Mouse (Mus musculus) thymus, adult 2 months (tissue): ENCODE data around the gene Tnnt2. TPM values are rescaled to one million over a fixed set of nuclear protein-coding genes. Genes with fewer than 3 reads are reported as not detected.

Experiments
- DNase-seq: peaks from one replicate; pipeline ENCODE4 v3.0.0; 2021
- H3K27ac ChIP-seq: fragments of 200-500 bp; 2 replicates; pipeline ENCODE4 v1.5.1; 2012; ENCODE audit warnings: low read length, control low read depth; ENCODE audit not compliant: control insufficient read depth, insufficient read depth
- H3K27me3 ChIP-seq: fragments of 200-500 bp; 2 replicates; pipeline ENCODE4 v1.6.1; 2012; ENCODE audit warnings: mild to moderate bottlenecking, low read length, moderate library complexity, mixed read lengths; ENCODE audit not compliant: control insufficient read depth, insufficient read depth
- H3K36me3 ChIP-seq: fragments of 200-500 bp; 2 replicates; pipeline ENCODE4 v1.6.1; 2012; ENCODE audit warnings: mild to moderate bottlenecking, low read length, moderate library complexity; ENCODE audit not compliant: control insufficient read depth, insufficient read depth
- H3K4me1 ChIP-seq: fragments of 200-500 bp; replicated peaks from 2 replicates; pipeline ENCODE4 v1.6.1; 2012; ENCODE audit warnings: low read length; ENCODE audit not compliant: control insufficient read depth, insufficient read depth
- H3K4me3 ChIP-seq: fragments of 200-500 bp; 2 replicates; pipeline ENCODE4 v1.5.1; 2012; ENCODE audit warnings: mild to moderate bottlenecking, low read length, control low read depth, moderate library complexity; ENCODE audit not compliant: control insufficient read depth, insufficient read depth
- CTCF ChIP-seq: fragments of 200-500 bp; IDR thresholded peaks from 2 replicates; pipeline ENCODE4 v1.5.1; 2012; ENCODE audit warnings: mild to moderate bottlenecking, control low read depth, low read length, moderate library complexity, borderline replicate concordance; ENCODE audit not compliant: control insufficient read depth, poor library complexity, insufficient read depth; ENCODE audit errors: extremely low read depth
- POLR2A ChIP-seq: fragments of 200-500 bp; IDR thresholded peaks from 2 replicates; pipeline ENCODE4 v1.6.1; 2012; ENCODE audit warnings: mild to moderate bottlenecking, low read length, control low read depth, moderate library complexity; ENCODE audit not compliant: control insufficient read depth, poor library complexity, insufficient read depth; ENCODE audit errors: extremely low read depth
- WGBS: fragments of 180-500 bp; shearing (Covaris S2); methylation state at CpG from one replicate; pipeline ENCODE4 v1.1.7; 2018; 5-methylcytosine and 5-hydroxymethylcytosine counted together
- polyA plus RNA-seq: library from polyadenylated mRNA; depleted of rRNA; stranded (reverse); fragments of >200 nt; gene quantifications from 2 replicates; pipeline ENCODE4 v1.2.3, GENCODE M21; 2012; rRNA removed

The Tnnt2 gene
- polyA plus RNA-seq = 6.7 and 90.4 TPM in 2 replicates

DNA sequence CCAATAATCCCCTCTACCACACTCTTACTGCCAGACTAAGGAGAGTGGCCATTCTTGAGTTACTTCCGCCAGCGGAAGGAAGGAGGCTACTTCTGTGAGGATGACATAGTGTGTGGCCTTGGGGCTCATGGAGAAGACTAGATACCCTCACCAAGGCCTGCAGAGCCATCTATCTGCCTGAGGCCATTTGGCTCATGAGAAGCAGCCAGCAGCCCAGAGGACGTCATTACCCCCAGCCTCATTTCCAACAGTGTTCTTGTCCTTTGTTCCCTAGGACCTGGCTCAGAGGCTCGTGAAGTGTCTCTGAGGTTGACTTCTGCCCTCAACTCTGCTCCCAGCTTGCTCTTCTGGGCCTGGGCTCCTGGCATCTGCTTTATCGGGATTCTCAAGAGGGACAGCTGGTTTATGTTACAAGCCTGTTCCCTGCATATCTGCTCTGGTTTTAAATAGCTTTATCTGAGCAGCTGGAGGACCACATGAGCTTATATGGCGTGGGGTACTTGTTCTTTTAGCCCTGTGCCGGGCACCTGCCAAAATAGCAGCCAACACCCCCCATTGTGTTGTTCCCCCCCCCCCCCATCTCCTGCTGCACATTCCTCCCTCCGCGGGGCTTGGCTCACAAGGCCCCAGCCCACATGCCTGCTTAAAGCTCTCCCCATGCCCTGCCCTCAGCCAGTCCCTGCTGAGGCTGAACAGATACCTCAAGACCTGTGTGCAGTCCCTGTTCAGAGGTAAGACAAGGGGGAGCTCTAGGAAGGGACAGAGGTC lies at the start of gene Tnnt2:
TSS of gene Tnnt2 (plus strand) at position 639 of the 768 bp plus-strand sequence.
- TF ChIP-seq CTCF (no peak), POLR2A (no peak)
- H3K27ac ChIP-seq = no peak within 1 kb of the TSS
- H3K27me3 ChIP-seq = no peaks in the 10 kb centered on the region
- WGBS = 84% methylated on average over 9 of the region's 9 CpGs
- peaks cover 10% of the 10 kb centered on the region for H3K4me1 ChIP-seq
- no peak for DNase-seq
- H3K4me3 ChIP-seq = no peak within 1 kb of the TSS
- H3K36me3 ChIP-seq = no peaks in the 10 kb centered on the region

- DNase-seq = peak; percentile 81
- WGBS = 60% methylated on average over 3 of the region's 3 CpGs
- Histone ChIP-seq H3K27me3 (no peaks in the 10 kb centered on the region), H3K27ac (no peak overlapping the region), H3K4me3 (no peak overlapping the region), H3K36me3 (no peaks in the 10 kb centered on the region), H3K4me1 (peaks cover 6% of the 10 kb centered on the region)
- TF ChIP-seq CTCF (peak; percentile 24; the same call in 1 of the 2 replicates), POLR2A (no peak)
Observed at GRCm38 (mm10) chr1:135787799-135788198, 48.4 kb upstream of the Tnnt2 start.

- Histone ChIP-seq H3K4me1 (peaks cover 10% of the 10 kb centered on the region), H3K36me3 (no peaks in the 10 kb centered on the region), H3K27me3 (no peaks in the 10 kb centered on the region), H3K27ac (no peak overlapping the region), H3K4me3 (no peak overlapping the region)
- no peak for TF ChIP-seq CTCF
- no peak for TF ChIP-seq POLR2A
- 25% methylated on average over 10 of the region's 10 CpGs for WGBS
- peak; percentile 49 for DNase-seq
Observed at GRCm38 (mm10) chr1:135788708-135789107, 47.4 kb upstream of the Tnnt2 start.

- H3K36me3 ChIP-seq = no peaks in the 10 kb centered on the region
- peaks cover 21% of the 10 kb centered on the region for H3K4me1 ChIP-seq
- no peak overlapping the region for H3K4me3 ChIP-seq
- DNase-seq = peak; percentile 76
- TF ChIP-seq POLR2A (no peak), CTCF (no peak)
- H3K27me3 ChIP-seq = no peaks in the 10 kb centered on the region
- no peak overlapping the region for H3K27ac ChIP-seq
- WGBS = 25% methylated on average over 5 of the region's 5 CpGs
Observed at GRCm38 (mm10) chr1:135789815-135790214, 46.3 kb upstream of the Tnnt2 start.

DNA sequence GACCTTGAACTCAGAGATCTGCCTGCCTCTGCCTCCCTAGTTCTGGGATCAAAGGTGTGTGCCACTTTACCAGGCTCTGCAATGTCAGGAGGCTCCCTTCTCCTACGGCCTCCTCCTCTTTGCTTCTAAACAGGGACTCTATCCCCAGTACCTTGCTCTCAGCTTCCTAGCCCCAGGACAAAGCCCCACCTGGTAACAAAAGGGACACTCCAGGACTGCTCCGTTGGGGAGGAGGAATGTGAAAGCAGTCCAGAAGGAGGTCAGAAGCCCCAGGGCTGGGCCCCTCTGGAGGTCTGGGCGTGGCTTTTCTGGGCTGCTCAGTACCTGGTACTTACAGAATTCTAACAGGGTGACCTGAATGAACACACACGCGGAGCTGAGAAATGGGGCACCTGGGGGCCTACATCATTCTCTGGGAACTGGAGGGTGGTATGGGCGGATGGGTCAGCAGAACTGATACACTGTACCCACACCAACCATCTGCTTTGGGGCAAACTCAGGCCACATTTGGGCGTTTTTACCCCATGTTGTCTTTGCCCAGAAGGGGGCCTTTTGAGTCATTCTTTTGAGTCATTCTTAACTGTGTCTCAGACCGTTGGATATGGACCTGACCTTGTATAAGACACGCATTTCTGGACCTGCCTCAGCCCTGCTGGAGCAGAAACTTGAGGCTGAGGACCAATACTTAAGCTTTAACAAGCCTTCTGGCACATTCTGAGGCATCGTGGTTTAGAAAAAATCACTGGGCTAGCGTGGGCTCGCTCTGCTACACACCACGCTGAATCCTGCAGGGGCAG lies 43.8 kb upstream of the Tnnt2 start:
- H3K27me3 ChIP-seq = no peaks in the 10 kb centered on the region
- H3K4me3 ChIP-seq = no peak overlapping the region
- H3K27ac ChIP-seq = no peak overlapping the region
- DNase-seq = no peak
- no peaks in the 10 kb centered on the region for H3K36me3 ChIP-seq
- WGBS = 81% methylated on average over 13 of the region's 13 CpGs
- no peak for TF ChIP-seq POLR2A
- no peak for TF ChIP-seq CTCF
- H3K4me1 ChIP-seq = peaks cover 21% of the 10 kb centered on the region

- DNase-seq = peak; percentile 33
- Histone ChIP-seq H3K4me1 (peaks cover 17% of the 10 kb centered on the region), H3K27ac (no peak overlapping the region), H3K36me3 (no peaks in the 10 kb centered on the region), H3K27me3 (no peaks in the 10 kb centered on the region), H3K4me3 (no peak overlapping the region)
- 28% methylated on average over 27 of the region's 27 CpGs for WGBS
- TF ChIP-seq CTCF (peak; percentile 28; the same call in 1 of the 2 replicates), POLR2A (no peak)
Observed at GRCm38 (mm10) chr1:135793370-135794215, 42.6 kb upstream of the Tnnt2 start.
